Mouse (Mus musculus): ENCODE measurements around the gene Spata5.
"Not testable (repeated sequence)": the region's sequence is repeated elsewhere in the genome, so short reads cannot be mapped to it uniquely, and the experiment has no call there.

Spata5 gene

DNA sequence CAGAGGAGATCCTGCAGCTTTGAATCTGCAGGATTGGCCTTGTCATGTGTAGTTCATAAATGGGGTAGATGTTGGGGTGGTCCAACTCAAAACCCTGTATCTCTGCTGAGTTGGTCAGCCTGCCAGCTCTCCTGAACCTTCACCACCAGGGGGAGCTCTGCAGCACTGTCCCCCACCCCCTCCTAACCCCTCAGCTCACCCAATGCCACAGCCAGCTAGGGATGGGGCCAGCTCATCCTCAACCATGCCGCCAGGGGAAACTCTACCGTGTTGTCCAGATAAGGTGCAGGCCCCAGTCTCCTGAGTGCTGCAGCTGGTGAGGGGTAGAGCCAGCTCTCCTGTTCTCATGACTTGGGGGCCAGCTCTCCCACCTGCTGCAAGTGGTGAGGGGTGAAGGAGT, 95.8 kb downstream of the Spata5 start:
- no peak for DNase-seq

DNA sequence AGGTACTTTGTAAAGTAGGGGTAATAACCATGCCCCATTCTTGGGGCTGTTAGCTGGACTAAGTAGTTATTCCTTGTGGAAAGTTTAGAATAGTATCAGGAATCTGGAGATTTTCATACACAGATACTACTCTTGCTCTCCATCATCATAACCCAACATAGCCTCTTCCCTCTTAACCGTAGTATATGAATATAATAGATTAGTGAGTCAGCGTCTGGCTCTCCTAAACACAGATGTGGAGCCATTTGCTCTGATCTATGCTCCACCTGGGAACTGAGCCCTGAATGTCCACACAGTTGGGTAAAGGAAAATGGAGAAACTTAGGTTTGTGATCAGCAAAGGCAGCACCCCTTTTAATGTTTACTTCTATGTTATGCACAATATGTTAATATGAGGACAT, 96.7 kb downstream of the Spata5 start:
- no peak for DNase-seq

DNA sequence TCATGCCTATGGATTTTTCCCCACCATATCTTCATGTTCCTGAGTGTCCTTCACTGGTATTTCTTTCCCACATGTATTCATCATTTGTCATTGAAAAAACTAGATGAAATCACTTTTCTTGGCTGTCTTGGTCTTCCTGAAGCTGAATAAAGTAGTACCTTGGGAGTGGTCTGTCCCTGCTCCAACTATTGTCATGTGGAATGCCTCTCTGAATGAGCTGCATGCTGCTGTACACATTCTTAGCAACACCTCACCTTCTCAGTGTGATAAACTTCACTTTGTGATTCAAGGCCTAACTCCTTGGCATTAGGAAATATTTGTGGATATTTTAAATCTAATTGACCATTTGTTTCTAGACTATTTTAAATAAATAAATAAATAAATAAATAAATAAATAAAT, 98.9 kb downstream of the Spata5 start:
- no peak for DNase-seq

DNA sequence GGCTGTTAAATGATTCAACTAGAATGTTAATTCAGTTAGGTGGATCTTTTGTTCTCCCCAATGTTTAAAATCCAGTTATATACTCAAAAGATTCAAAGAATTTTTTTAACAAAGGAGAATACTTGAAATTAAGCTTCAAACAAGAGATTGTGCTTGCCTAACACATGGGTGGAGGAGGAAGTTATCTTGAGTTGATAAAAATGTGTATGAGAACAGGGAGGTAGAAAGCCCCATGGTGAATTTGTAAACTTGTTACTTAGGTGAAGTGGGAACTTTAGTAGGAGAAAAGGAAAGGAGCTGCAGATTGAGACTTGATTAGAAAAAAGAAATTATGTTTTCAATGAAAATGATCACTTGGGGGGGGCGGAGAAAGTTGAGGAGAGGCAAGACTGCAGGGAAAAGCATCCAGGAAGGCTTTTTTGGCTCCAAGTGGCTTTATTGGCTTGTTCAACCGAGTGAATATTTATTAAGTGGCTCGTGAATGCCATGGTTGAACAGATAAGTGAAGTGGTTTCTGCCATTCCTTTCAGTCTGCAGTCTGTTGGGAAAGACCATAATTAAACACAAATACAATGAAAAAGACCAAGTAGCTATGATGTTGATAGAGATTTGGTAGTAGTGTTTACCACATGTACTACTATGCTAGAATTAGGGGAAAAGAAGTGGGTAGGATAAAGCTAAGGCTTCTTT, 100.8 kb downstream of the Spata5 start:
- DNase-seq, result no peak

DNA sequence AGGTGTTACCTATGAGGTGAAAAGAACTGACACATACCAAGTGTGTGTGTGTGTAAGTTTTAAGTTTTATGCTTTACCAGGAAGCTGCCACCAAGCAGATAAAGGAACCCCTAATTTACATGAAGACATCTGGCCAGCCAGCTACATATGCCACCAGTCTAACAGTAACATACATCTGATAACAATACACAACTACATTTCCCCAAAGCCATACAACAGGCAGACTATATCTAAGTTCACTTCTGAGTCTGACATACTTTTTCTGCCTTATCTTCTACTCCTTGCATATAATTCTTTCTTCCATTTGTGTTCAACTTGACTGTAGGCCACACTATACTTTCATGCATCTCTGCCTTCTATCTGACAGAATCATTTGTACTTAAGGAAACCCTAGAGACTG, 112.4 kb downstream of the Spata5 start:
- DNase-seq, result no peak

DNA sequence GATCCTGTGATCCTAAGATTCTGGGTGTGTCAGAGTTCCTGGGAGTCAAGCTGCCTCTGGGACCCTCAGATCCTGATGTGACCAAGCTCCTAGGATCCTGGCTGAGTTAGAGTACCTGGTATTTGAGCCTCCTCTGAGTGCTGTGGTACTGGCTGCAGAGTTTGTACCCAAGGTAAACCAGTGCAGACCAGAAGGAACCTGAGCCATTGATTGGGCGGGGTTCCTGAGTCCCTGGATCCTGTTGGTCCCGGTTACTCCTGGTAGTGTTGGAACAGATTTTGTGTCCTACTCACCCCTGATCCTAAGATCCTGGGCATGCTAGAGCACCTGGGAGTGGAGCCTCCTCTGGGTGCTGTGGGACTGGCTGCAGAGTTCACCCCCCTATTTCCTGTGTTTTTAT, 121.0 kb downstream of the Spata5 start:
- not testable (repeated sequence) for DNase-seq

DNA sequence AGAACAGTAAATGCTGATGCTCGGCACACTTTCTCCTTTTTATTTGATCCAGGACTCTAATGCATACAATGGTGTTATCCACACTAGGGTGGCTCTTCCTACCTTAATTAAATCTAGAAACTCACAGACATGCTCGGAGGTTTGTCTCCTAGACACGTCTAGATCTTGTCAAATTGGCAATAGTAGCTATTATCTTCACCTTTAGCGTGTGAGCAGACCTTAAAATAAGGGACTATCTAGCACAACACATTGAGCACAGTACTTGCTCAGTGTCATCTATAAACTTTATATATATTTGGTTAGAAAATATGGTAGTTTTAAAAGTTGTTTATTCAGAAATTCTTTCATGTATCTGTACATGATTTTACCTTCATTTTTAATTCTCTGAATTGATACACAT, 126.7 kb downstream of the Spata5 start:
- no peak for DNase-seq

DNA sequence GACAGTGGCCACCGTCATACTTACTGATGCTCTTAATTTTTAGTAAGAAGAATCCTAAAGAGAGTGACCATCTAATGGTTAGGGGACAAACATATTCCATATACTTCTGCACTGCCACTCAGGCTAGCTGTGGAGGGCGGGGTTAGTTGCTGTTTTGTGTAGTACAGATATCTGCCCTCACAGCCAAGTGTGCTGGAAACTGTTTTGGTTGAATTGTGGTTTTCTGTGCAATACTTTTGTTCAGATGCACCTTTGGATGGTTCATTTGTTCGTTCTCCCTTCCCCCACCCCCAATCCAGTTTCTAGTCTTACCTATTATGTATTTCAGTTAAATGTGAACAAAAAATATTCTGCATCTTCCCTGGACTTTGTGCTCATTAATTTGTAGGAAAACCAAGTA, 130.5 kb downstream of the Spata5 start:
- no peak for DNase-seq

DNA sequence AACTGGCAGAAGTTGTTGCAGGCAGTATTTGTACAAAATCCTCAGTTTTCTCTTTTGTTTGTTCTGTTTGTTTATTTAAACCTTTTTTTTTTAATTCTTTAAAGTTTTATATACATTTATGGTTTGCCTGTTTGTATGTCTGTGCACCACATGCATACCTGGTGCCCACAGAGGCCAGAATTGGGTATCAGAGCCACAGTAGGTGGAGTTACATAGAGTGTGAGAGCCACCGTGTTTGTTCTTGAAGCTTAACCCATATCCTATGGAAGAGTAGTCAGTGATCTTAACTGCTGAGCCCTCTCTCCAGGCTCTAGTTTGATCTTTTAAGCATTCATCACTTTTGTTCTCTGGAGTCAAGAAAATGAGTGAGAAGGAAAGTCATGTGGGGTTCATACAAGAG, 130.9 kb downstream of the Spata5 start:
- no peak for DNase-seq

DNA sequence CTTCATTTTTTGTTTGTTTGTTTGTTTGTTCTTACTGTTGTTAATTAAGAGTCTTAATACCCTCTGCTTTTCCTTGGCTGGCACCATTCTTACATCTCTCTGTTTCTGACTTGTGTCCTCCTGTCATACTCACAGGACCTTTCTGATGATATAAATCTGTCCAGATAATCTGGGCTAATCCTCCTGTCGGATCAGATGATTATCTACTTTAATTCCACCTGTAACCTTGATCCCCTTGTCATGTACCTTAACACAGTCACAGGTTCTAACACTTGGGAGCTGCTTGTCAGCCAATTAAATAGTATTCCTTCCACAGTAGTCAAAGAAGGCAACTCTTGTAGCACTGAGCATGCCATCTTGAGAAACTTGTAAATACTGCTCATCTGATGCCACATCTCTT, 131.8 kb downstream of the Spata5 start:
- DNase-seq, result no peak

DNA sequence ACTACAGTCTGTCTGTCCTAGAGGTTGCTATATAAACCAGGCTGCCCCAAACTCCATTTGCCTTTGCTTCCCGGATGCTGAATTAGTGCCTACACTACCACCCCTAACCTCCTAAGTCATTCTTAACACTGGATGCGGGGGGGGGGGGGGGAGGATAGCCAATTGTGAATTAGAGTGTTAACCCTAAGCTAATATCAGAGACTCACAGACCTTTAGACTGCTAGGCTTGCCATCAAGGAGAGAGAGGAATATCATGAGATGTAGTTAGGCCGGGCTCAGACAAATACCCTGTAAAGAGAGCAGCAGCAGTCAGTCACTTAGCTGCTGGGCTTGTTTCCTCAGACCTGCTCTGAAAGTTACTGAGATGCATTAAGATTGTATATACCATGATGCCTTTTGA, 132.5 kb downstream of the Spata5 start:
- no peak for DNase-seq

DNA sequence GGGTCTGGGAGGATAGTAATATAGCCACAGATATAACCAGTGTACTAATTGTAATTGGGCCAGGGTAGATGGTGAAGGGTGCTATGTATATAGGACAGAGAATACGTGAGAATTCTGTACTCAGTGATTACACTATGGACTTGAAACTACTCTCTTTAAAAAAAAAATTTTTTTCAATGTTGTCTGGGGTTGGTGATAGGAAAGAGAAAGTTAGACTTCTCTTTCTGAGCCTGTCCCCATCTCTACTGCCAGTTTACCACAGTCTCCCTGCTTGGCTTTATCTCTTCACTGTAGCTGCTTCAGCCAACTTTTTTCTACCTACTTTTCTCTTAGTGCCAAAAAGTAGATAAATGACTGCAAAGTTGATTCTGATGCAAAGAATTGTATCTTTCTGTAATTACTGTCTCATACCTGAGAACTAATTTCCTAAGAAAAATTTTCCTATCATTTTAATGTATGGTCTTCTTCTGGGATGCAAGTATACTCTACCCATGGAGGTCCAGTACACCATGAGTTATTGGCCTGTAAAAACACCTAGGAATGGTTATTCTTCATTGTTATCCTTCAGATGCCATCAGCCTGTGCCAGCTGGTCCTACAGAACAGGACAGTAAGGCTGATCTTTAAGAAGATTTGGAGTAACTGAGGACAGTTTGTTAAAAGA, 133.8 kb downstream of the Spata5 start:
- DNase-seq, result no peak

DNA sequence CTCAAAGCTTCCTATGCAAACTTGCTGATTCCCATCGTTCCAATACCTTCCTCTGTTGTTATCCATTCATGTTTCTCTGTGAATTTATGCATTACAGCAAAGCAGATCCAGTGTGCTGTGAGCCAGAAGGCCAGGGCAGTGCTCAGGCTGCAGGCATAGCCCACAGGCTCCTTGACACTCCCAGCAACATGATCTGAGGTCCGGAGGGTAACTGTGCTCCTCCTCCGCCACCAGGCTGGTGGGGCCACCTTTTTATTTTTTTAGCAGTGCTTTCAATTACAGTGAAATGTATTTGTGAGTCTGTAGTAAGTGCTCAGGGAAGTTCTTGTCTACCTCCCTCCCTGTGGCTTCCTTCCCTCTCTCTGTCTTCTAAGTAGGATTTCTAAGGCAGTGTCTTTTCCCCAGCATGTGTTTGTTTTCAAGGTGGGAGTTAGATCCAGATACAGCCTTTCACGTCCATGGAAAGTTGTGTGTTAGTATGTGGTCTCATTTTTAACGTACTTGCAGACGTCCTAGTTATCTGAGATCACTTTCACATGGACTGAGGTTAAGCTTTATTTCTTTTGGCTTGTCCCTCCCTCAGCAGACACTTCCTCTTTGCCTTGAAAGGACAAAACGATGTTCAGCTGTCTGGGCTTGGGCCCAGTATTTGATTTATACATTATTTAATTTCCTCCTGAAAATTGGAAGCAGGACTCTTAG, 136.9 kb downstream of the Spata5 start:
- no peak for DNase-seq

DNA sequence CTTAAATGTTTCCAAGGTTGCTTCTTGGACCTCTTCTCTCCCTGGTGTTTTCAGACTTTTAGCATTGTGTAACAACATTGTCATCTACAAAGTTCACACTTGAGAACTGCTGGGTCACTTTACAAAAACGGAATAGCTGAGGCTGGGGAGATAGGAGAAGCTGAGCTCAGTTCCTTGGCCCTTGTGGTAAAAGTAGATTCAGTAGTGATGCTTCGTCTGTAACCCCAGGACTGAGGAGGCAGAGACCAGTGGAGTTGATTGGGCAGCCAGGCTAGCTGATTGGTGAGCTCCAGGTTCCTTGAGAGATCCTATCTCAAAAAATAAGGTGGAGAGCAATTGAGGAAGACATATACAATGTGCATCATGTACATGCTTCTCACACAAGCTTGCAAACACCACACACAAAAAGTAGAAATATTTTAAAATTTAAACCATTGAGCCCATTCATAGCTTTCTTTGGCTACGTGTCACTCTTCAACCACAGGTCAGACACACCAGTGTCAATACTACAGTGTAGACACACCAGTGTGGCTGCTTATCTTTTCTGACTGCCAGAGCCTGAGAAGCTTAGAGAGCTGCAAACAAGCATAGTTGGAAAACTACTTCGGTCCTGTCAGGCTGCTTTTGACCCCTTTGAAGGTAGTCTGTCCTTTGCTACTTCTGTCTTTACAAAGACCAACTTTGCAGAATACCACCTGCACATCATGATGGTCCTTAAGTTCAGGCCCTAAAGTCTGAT, 138.2 kb downstream of the Spata5 start:
- no peak for DNase-seq

DNA sequence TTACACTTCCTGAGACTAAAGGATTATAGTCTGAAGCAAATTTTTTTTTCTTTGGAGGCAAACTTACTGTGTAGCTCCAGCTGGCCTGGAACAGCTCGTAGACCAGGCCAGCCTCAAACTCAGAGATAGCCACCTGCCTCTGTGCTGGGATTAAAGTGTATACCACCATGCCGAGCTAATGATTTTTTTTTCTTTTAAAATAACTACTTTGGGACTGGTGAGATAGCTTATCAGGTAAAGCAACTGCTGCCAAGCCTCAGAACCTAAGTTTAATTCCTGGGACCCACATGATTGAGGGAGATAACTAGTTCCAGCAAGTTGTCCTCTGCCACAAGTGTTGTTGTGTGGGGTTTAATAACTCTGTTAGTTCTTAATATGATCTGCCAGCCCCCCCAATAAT, 139.6 kb downstream of the Spata5 start:
- DNase-seq, result no peak

DNA sequence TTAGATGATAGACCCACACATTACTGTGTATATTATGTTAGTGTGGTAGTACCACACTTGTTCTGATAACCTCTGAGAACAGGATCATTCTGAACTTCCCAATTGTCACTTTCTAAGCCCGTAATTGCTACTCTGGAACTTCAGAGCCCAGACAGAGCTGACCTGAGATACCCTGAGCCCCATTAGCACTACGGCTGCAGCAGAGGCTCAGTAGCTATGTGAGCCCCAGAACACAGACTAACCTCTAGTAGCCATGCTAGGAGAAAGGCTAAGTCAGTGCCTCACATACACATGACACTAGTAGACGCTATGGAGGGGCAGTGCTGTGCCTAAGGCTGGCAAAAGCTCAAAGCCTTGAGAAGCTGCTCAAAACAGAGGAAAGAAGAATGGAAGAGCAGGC, 141.8 kb downstream of the Spata5 start:
- no peak for DNase-seq

DNA sequence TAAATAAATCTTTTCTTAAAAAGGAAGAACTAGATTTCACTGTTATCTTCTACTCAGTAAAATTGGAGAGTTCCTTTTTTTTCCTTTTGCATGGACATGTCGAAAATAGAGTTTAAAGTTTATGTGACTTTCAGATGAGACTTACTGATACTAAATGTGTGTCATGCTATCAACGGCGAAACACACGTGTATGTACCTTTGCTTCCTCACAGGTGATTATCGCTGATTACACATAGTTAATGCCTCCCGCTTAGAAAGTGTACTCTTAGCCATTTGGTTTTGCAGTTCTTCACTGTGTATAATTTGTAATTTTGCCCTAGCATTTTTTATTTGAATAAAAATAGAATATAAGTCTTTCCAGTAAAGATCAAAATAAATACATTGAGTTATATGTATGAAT, 146.4 kb downstream of the Spata5 start:
- no peak for DNase-seq

DNA sequence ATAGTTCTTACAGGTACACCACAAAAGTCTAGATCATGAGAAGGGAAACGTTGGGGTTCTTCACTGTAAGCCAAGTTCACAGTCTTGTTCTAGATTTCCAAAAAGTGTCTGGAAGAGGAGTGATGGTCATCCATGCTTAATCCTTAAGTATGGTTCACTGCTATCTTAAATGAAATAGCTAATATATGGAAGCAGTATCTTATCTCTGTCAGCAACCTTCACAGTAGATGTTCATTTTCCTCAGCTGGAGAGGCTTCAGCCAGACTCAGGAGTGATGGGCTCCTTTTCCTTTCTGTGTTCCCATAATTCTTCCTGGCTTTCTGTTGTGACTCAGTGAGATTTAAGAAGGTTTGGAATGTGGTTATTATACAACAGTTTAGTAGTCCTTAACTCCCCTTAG, 147.8 kb downstream of the Spata5 start:
- DNase-seq, result no peak

DNA sequence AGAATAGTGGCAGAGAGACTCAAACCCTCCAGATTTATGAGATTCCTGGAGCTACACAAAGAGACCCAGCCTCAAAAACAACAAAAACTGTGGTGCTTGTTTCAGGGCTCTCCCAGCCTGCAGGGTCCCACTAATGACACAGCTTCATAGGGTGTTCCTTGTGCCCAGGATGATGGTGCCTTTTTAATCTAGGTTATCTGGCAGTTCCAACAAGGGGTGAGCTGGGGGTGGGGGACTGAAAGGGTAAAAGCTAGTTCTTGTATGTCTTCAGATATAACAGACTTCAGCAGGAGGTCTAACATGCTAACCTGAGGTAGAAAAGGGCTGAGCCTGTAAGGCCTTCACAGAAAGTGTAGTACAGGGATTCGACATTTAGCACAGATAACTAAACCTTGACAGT, 149.1 kb downstream of the Spata5 start:
- DNase-seq, result no peak

DNA sequence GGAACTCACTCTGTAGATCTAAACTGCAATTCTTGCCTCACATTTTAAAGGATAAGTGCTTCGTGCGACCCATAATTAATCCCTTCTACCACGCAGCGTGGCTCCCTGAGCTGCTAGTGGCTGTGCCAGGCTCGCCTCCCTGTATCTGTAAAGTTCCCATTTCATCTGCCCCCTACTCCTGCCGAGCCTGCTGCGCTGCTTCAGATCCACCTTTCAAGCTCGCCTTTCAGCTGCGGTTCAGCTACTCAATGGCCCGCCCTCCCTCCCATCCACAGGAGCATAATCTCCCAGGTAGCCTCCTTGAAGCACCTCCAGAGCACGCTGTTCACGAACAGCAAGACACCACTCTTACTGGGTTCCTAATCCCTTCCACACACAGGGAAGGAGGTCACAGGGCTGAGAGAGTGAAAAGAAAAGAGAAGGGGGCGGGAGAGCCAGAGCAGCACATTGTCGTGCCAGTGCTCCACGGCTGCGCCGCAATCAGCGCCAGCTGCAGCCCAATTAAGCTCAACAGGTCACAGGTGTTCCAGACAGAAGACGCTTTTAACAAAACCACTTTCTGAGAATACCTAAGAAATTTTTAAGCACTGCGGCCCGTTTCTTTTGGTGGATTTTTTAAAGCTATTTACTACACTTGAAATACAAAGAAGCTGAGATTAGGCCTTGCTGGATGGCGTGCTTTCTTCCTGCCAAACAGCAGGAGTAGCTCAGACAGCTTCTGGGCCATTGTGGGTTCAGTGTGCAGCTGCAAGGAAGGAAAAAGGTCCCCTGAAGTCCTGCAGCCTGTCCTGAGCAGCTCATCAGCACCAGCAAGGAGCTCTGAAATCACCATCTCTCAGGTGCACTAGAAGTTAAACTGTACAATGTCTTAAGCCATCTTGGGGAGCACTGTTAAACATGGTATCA, 150.2 kb downstream of the Spata5 start:
- DNase-seq, result no peak

DNA sequence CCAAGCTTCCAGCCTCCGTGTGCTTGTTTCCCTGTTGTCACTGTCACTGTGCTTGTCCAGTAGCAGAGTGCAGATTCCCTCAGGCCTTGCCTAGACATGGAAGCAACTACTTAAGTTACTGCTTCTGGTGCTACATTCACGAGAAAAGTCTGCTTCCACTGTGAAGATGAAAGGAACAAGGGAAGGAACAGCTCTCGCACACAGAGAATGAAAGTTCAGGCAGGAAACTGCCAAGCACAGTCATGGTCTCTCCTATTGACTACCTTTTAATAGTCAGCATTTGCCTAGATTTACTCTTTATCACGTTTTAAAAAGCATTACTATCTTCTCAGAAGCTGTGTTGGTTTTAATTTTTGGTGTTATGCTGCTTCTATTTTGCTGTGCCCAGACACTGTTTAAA, 151.9 kb downstream of the Spata5 start:
- DNase-seq, result no peak

DNA sequence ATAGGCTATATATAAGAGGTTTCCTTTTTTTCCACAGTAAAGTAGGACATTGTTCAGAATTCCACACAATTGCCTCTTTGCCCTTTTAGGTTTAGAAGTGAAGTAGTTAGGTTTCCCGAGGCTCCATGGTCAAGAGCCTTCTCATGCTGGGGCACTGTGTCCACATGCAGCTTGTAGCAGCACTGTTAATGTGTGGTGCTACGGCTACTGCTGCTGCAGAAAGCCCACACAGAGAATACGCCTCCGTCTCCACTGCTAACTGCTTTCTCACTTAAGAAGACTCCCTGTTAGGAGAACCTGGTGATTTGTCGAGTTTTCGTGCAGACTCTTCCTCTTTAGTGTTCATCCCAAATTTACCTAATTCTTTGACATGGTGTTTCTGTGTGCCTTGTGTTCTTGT, 152.4 kb downstream of the Spata5 start:
- DNase-seq, result no peak

DNA sequence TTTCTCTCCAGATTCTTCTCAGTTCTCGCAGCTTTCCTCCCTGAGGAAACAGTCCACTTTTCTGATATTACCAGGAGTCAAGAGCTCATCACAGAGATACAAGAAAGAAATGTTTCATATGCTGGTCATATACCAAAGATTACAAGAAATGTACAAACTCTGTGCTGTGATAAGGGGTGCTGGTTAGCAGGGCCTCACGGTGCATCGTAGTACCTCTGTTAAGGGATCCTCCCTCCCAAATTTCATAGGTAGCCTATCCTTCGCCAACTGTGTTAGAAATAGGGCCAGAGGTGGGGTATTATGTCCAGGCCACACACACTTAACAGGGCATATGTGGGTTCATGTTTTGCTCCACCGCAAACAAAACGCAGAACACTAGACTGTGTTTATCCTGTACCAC, 157.1 kb downstream of the Spata5 start:
- no peak for DNase-seq

Measured in layer of hippocampus, adult 9-11 months (tissue).